Mouse (Mus musculus): ENCODE data around the gene Brd9.

- TF ChIP-seq CTCF (IDR thresholded peaks at IDR 0.05; ENCODE audit: low read depth, low read length) = no peak
- TF ChIP-seq POLR2A (IDR thresholded peaks at IDR 0.05; ENCODE audit: borderline replicate concordance, low read depth, low read length) = no peak
These were observed 63.9 kb downstream of the Brd9 start for GRCm38 (mm10) chr13:74001492-74001891.

All from bone marrow macrophage, adult 2 months (primary cell).